Mouse (Mus musculus): ENCODE results near the gene Gm20388. TPM values are rescaled to one million over a fixed set of nuclear protein-coding genes. Genes with fewer than 3 reads are reported as not detected.

The Gm20388 gene
- polyA plus RNA-seq, 2 experiments, result 8.5 TPM; not detected in 1

DNA sequence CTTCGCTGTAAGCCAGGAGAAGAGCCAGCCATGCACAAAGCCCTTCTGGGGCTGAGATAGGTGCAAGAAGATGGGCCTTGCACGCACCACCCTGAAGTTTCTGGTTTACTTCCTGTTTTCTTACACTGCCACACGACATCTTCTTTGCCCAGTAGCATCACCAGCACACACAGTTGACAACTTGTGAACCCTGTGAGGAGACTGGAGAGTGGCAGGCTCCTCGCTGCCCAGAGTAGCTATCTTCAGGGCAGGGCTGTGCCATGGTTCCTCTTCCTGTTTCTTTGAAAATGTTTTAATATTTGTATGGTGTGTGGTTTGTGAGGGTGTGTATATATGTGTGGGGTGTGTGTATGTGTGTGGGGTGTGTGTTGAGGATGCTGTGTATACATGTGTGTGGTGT, 401.8 kb downstream of the Gm20388 start:
- Histone ChIP-seq H3K4me2 (ENCODE audit: low read depth) (no peak overlapping the region), H3K9ac (replicated peaks) (no peak overlapping the region), H3K27ac (no peak overlapping the region), H3K4me3 (ENCODE audit: insufficient read depth in 1 of 2, low read depth in 2 of 2, low read length in 2 of 2) (no peak overlapping the region), H3K27me3 (ENCODE audit: control insufficient read depth, insufficient read depth, low read length) (no peaks in the 10 kb centered on the region), H3K4me1 (replicated peaks; ENCODE audit: control insufficient read depth in 2 of 2, insufficient read depth in 2 of 2, low read length in 1 of 2) (no peaks in the 10 kb centered on the region), H3K36me3 (replicated peaks; ENCODE audit: control insufficient read depth, insufficient read depth, low read depth) (no peaks in the 10 kb centered on the region), H3K9me3 (ENCODE audit: control insufficient read depth, low read length) (no peaks in the 10 kb centered on the region)
- ATAC-seq (ENCODE audit: insufficient read depth) (no peak), DNase-seq (ENCODE audit: low read depth in 3 of 3, low spot score in 3 of 3) (no peak)
- 39% methylated on average over 4 of the region's 4 CpGs for WGBS (ENCODE audit: insufficient replicate concordance)
- TF ChIP-seq CTCF (IDR thresholded peaks at IDR 0.05; ENCODE audit: low read depth), result no peak
- no peak for TF ChIP-seq EP300 (IDR thresholded peaks at IDR 0.05; ENCODE audit: low read depth)

DNA sequence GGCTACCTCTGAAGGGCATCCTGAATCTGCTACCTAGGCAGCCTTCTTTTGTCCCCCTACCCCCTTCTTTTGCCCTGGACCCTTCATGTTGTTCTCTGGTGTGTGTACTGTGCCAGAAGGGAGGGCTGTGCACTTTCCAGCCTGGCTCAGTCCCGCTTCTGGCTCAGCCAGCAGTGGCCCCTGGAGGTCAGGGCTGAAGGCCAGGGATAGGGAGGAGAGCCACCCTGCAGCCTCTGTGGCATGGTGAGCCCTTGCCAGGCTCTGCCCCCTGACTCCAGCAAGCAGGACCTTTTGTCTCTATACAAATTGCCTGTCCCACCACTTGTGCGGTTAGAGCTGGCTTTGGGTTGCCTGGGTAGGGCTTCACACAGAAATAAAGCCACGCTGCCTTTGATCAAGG, 403.0 kb downstream of the Gm20388 start:
- Histone ChIP-seq H3K9me3 (ENCODE audit: control insufficient read depth, low read length) (no peaks in the 10 kb centered on the region), H3K27me3 (ENCODE audit: control insufficient read depth, insufficient read depth, low read length) (no peaks in the 10 kb centered on the region), H3K36me3 (replicated peaks; ENCODE audit: control insufficient read depth, insufficient read depth, low read depth) (no peaks in the 10 kb centered on the region), H3K9ac (replicated peaks) (no peak overlapping the region), H3K27ac (no peak overlapping the region), H3K4me2 (ENCODE audit: low read depth) (no peak overlapping the region), H3K4me1 (replicated peaks; ENCODE audit: control insufficient read depth in 2 of 2, insufficient read depth in 2 of 2, low read length in 1 of 2) (no peaks in the 10 kb centered on the region), H3K4me3 (ENCODE audit: insufficient read depth in 1 of 2, low read depth in 2 of 2, low read length in 2 of 2) (no peak overlapping the region)
- TF ChIP-seq EP300 (IDR thresholded peaks at IDR 0.05; ENCODE audit: low read depth) (no peak), CTCF (IDR thresholded peaks at IDR 0.05; ENCODE audit: low read depth) (no peak)
- 74% methylated on average over 3 of the region's 3 CpGs for WGBS (ENCODE audit: insufficient replicate concordance)
- ATAC-seq (ENCODE audit: insufficient read depth) (no peak), DNase-seq (ENCODE audit: low read depth in 3 of 3, low spot score in 3 of 3) (no peak)

- DNase-seq (ENCODE audit: low read depth in 3 of 3, low spot score in 3 of 3), result no peak
- no peak for TF ChIP-seq EP300 (IDR thresholded peaks at IDR 0.05; ENCODE audit: low read depth)
- no peak for TF ChIP-seq CTCF (IDR thresholded peaks at IDR 0.05; ENCODE audit: low read depth)
- 65% methylated on average over 5 of the region's 5 CpGs for WGBS (ENCODE audit: insufficient replicate concordance)
- Histone ChIP-seq H3K9ac (replicated peaks) (no peak overlapping the region), H3K4me3 (ENCODE audit: insufficient read depth in 1 of 2, low read depth in 2 of 2, low read length in 2 of 2) (no peak overlapping the region), H3K36me3 (replicated peaks; ENCODE audit: control insufficient read depth, insufficient read depth, low read depth) (no peaks in the 10 kb centered on the region), H3K4me2 (ENCODE audit: low read depth) (no peak overlapping the region), H3K27ac (no peak overlapping the region), H3K4me1 (replicated peaks; ENCODE audit: control insufficient read depth in 2 of 2, insufficient read depth in 2 of 2, low read length in 1 of 2) (peaks cover 0 to 4% of the 10 kb centered on the region in 2 experiments; a peak in 2 of 4 replicates), H3K27me3 (ENCODE audit: control insufficient read depth, insufficient read depth, low read length) (no peaks in the 10 kb centered on the region), H3K9me3 (ENCODE audit: control insufficient read depth, low read length) (no peaks in the 10 kb centered on the region)
- no peak for ATAC-seq (ENCODE audit: insufficient read depth)
These were observed 404.3 kb downstream of the Gm20388 start for GRCm38 (mm10) chr8:120314932-120315331.

GRCm38 (mm10) chr8:120315644-120316043, 405.0 kb downstream of the Gm20388 start:
- Histone ChIP-seq H3K4me1 (replicated peaks; ENCODE audit: control insufficient read depth in 2 of 2, insufficient read depth in 2 of 2, low read length in 1 of 2) (peaks cover 0 to 4% of the 10 kb centered on the region in 2 experiments; a peak in 2 of 4 replicates), H3K4me2 (ENCODE audit: low read depth) (no peak overlapping the region), H3K27me3 (ENCODE audit: control insufficient read depth, insufficient read depth, low read length) (no peaks in the 10 kb centered on the region), H3K4me3 (ENCODE audit: insufficient read depth in 1 of 2, low read depth in 2 of 2, low read length in 2 of 2) (no peak overlapping the region), H3K27ac (no peak overlapping the region), H3K9me3 (ENCODE audit: control insufficient read depth, low read length) (no peaks in the 10 kb centered on the region), H3K9ac (replicated peaks) (no peak overlapping the region), H3K36me3 (replicated peaks; ENCODE audit: control insufficient read depth, insufficient read depth, low read depth) (no peaks in the 10 kb centered on the region)
- TF ChIP-seq CTCF (IDR thresholded peaks at IDR 0.05; ENCODE audit: low read depth) (peak; percentile 79), EP300 (IDR thresholded peaks at IDR 0.05; ENCODE audit: low read depth) (no peak)
- DNase-seq (ENCODE audit: low read depth in 3 of 3, low spot score in 3 of 3) (no peak), ATAC-seq (ENCODE audit: insufficient read depth) (no peak)
- WGBS (ENCODE audit: insufficient replicate concordance), result 68% methylated on average over 4 of the region's 4 CpGs

GRCm38 (mm10) chr8:120316707-120317106, 406.1 kb downstream of the Gm20388 start:
- Histone ChIP-seq H3K4me2 (ENCODE audit: low read depth) (no peak overlapping the region), H3K4me1 (replicated peaks; ENCODE audit: control insufficient read depth in 2 of 2, insufficient read depth in 2 of 2, low read length in 1 of 2) (peaks cover 0 to 4% of the 10 kb centered on the region in 2 experiments; a peak in 2 of 4 replicates), H3K36me3 (replicated peaks; ENCODE audit: control insufficient read depth, insufficient read depth, low read depth) (no peaks in the 10 kb centered on the region), H3K27ac (no peak overlapping the region), H3K9me3 (ENCODE audit: control insufficient read depth, low read length) (no peaks in the 10 kb centered on the region), H3K9ac (replicated peaks) (no peak overlapping the region), H3K4me3 (ENCODE audit: insufficient read depth in 1 of 2, low read depth in 2 of 2, low read length in 2 of 2) (no peak overlapping the region), H3K27me3 (ENCODE audit: control insufficient read depth, insufficient read depth, low read length) (no peaks in the 10 kb centered on the region)
- TF ChIP-seq EP300 (IDR thresholded peaks at IDR 0.05; ENCODE audit: low read depth) (no peak), CTCF (IDR thresholded peaks at IDR 0.05; ENCODE audit: low read depth) (no peak)
- ATAC-seq (ENCODE audit: insufficient read depth) (no peak), DNase-seq (ENCODE audit: low read depth in 3 of 3, low spot score in 3 of 3) (no peak)
- 75% methylated on average over 7 of the region's 7 CpGs for WGBS (ENCODE audit: insufficient replicate concordance)

All from liver, embryonic 14.5 days (tissue).